Mouse (Mus musculus): ENCODE data around the gene Triml1.

DNA sequence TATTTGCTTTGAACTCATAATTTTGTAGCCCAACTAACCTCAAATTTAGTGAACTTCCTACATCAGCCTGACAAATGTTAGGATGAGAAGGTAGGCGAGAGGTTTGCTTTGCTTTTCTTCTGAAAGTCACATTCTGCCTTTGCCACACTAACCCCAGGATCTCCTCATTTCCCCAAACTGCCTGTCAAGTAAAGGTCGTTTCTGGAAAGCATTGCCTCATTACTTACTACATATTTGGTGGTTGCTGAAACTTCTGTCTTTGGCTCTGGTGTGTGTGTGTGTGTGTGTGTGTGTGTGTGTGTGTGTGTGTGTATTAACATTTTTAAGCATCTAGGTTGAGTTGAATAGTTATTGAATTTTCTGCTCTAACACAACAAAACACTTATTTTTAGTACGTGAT, 23.2 kb upstream of the Triml1 start:
- no peak for TF ChIP-seq CTCF (conservative IDR thresholded peaks at IDR 0.05; ENCODE audit: low read length)
- TF ChIP-seq NANOG (IDR thresholded peaks at IDR 0.05; ENCODE audit: borderline replicate concordance, low read length), result no peak
- no peak for TF ChIP-seq POU5F1 (IDR thresholded peaks at IDR 0.05; ENCODE audit: borderline replicate concordance, low read length)
